Mouse (Mus musculus) forebrain, embryonic 13.5 days (tissue): Measurements from ENCODE around the gene Blvra. TPM values are rescaled to one million over a fixed set of nuclear protein-coding genes. Genes with fewer than 3 reads are reported as not detected.

ENCODE experiments used
- ATAC-seq: fragments of 200-750 bp; cut with Nextera tagmentation; 2 replicates; pipeline ENCODE4 v1.8.0; 2017
- H3K27ac ChIP-seq: fragments of 300-500 bp; sonication (generic); 2 replicates; pipeline ENCODE4 v1.5.1; 2015; ENCODE audit warnings: inconsistent platforms, mild to moderate bottlenecking, moderate library complexity
- H3K27me3 ChIP-seq: fragments of 300-500 bp; sonication (generic); 2 replicates; pipeline ENCODE4 v1.6.1; 2015; ENCODE audit warnings: mild to moderate bottlenecking, inconsistent platforms
- H3K36me3 ChIP-seq: fragments of 300-500 bp; sonication (generic); 2 replicates; pipeline ENCODE4 v1.6.1; 2015; ENCODE audit warnings: mild to moderate bottlenecking, inconsistent platforms; ENCODE audit not compliant: poor library complexity, severe bottlenecking
- H3K4me1 ChIP-seq: fragments of 300-500 bp; sonication (generic); 2 replicates; pipeline ENCODE4 v1.6.1; 2015; ENCODE audit warnings: inconsistent platforms
- H3K4me2 ChIP-seq: fragments of 300-500 bp; sonication (generic); 2 replicates; pipeline ENCODE4 v1.6.1; 2015; ENCODE audit warnings: inconsistent platforms, mild to moderate bottlenecking, moderate library complexity
- H3K4me3 ChIP-seq: fragments of 300-500 bp; sonication (generic); 2 replicates; pipeline ENCODE4 v1.5.1; 2015; ENCODE audit warnings: mild to moderate bottlenecking, inconsistent platforms
- H3K9ac ChIP-seq: fragments of 300-500 bp; sonication (generic); 2 replicates; pipeline ENCODE4 v1.6.1; 2015; ENCODE audit warnings: mild to moderate bottlenecking, inconsistent platforms
- H3K9me3 ChIP-seq: fragments of 300-500 bp; sonication (generic); replicated peaks from 2 replicates; pipeline ENCODE4 v1.6.1; 2016; ENCODE audit warnings: inconsistent platforms
- WGBS: fragments of 180-500 bp; shearing (Covaris S2); methylation state at CpG from one replicate; pipeline ENCODE4 v1.1.7; 2015; 5-methylcytosine and 5-hydroxymethylcytosine counted together
- microRNA-seq: library from miRNA; unstranded; fragments of <30 nt; microRNA quantifications from one replicate; pipeline ENCODE4, GENCODE M21; 2016
- polyA plus RNA-seq: library from polyadenylated mRNA; unstranded; fragments of >200 nt; fragmentation: Nextera tagmentation; extraction: Ambion mirVana; gene quantifications from 2 replicates; pipeline ENCODE4 v1.2.1, GENCODE M21; 2015

Blvra gene
- polyA plus RNA-seq, 1 experiment from 2014 or later = 24.1 TPM

DNA sequence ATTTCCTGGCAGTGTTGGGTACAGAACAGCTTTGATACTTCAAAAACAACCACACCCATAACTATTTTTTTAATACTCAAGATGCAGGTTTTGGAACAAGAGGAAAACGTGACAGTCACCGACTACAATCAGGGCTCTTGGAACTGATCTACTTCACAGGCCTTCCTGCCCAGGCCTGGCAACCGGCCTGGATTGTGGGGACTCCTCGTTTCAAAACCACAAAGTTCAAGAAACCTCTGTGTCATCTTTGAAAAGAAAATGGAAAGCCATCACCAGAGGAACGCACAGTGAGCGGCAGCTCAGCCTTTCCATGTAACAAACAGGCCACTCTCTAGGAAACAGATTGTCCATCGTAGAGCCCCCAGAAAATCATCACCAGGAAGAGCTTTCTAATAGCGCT lies 68.6 kb downstream of the Blvra start:
- no peak overlapping the region for H3K9ac ChIP-seq
- no peak overlapping the region for H3K4me2 ChIP-seq
- H3K4me1 ChIP-seq = peaks cover 50% of the 10 kb centered on the region
- ATAC-seq = no peak
- 91% methylated on average over 8 of the region's 8 CpGs for WGBS
- H3K27me3 ChIP-seq = no peaks in the 10 kb centered on the region
- H3K27ac ChIP-seq = no peak overlapping the region
- H3K36me3 ChIP-seq = peaks cover 23% of the 10 kb centered on the region
- H3K9me3 ChIP-seq = 0 out of 2 replicates have a peak, but pooled peaks cover 3% of the 10 kb centered on the region
- H3K4me3 ChIP-seq = no peak overlapping the region

DNA sequence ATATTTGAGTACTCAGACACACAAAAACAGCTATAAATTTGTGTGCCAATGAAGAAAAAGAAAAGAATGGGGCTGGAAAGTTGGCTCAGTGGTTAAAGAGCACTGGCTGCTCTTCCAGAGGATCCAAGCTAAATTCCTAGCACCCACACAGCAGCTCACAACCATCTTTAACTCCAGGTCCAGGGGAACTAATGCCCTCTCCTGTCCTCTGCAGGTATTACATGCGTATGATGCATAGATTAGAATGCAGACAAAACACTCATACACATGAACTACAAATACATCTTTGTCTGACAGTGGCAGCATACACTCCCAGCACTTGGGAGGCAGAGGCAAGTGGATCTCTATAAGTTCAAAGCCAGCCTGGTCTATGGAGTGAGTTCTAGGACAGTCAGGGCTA lies 69.1 kb downstream of the Blvra start:
- Histone ChIP-seq H3K27me3 (no peaks in the 10 kb centered on the region), H3K4me2 (no peak overlapping the region), H3K9ac (no peak overlapping the region), H3K4me1 (peaks cover 45% of the 10 kb centered on the region), H3K36me3 (peaks cover 23% of the 10 kb centered on the region), H3K9me3 (0 out of 2 replicates have a peak, but pooled peaks cover 3% of the 10 kb centered on the region), H3K27ac (no peak overlapping the region), H3K4me3 (no peak overlapping the region)
- WGBS = 95% methylated on average over 1 of the region's 1 CpGs
- ATAC-seq = no peak

DNA sequence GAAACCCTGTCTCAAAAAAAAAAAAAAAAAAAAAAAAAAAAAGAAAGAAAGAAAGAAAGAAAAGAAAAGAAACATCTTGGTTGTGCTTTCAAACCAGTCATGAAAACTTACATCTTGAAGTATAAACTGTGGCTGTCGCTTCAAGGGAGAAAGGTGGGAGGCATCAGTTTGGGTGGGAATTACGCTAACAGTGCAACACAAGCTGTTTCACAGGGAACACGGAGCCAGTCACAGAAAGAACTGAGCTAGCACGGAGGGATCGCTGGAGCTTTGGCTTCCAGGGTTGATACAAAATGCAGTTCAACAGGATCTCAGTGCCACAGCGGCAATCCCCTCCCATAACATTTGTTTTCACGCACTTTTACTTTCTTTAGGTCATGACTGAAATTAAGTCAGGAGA lies 69.5 kb downstream of the Blvra start:
- Histone ChIP-seq H3K4me2 (no peak overlapping the region), H3K4me1 (peaks cover 43% of the 10 kb centered on the region), H3K36me3 (peaks cover 23% of the 10 kb centered on the region), H3K27me3 (no peaks in the 10 kb centered on the region), H3K9me3 (0 out of 2 replicates have a peak, but pooled peaks cover 3% of the 10 kb centered on the region), H3K27ac (no peak overlapping the region), H3K9ac (no peak overlapping the region), H3K4me3 (no peak overlapping the region)
- ATAC-seq = no peak
- WGBS = 95% methylated on average over 7 of the region's 7 CpGs

DNA sequence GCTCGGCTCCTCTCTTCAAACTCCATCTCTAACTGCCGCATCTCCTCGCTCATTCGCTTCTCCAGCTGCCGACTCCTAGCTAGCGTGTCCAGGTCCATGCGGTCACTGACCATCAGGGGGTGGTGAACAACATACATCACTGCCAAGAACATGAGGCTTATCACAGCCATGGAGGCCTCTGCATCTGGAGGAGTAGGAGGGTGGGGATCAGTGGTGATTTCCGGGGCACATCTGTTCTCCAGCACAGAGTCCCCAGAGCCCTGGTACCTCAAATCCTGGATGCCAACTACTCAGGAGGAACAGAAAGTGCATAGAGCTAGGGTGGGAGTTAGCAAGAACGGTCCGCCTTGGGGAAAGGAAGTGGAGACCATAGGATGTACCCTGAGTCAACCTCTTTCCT lies 71.6 kb downstream of the Blvra start:
- peak overlapping the region; percentile 63 for H3K4me3 ChIP-seq
- 92% methylated on average over 10 of the region's 10 CpGs for WGBS
- H3K4me2 ChIP-seq = peak overlapping the region; percentile 83
- no peaks in the 10 kb centered on the region for H3K27me3 ChIP-seq
- ATAC-seq = no peak
- H3K27ac ChIP-seq = no peak overlapping the region
- H3K4me1 ChIP-seq = peaks cover 33% of the 10 kb centered on the region
- H3K9ac ChIP-seq = peak overlapping the region; percentile 74; the same call in 1 of the 2 replicates
- peaks cover 23% of the 10 kb centered on the region for H3K36me3 ChIP-seq
- H3K9me3 ChIP-seq = 0 out of 2 replicates have a peak, but pooled peaks cover 3% of the 10 kb centered on the region

DNA sequence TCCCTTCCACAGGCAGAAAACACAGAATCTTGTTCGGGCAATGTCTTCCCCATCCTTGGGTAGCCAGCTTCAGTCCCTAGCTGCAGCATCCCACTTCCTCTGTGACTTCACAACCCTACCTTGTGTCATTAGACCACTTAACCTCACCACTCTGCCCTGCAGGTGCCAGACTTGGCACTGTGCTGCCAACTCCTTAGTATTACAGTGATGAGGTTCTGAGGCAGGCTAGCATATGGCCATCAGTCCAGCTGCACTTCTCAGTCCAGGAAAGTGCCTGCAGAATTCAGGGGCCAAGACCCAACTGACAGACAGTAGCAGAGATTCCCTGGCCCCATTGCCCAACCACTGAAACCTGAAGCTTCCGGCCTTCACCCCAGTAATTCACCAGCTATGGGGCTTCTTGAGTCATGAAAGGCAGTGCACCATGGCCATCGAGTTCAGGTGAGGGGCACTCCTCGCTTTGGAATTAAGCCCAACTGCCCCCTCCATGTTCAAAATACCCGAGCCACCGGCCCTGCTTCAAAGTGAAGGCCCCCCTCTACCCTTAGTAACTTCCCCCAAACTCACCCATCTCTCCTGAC lies 72.2 kb downstream of the Blvra start:
- H3K4me2 ChIP-seq = peak overlapping the region; percentile 83
- H3K27me3 ChIP-seq = no peaks in the 10 kb centered on the region
- H3K9ac ChIP-seq = peak overlapping the region; percentile 74
- WGBS = 14% methylated on average over 6 of the region's 6 CpGs
- H3K9me3 ChIP-seq = 0 out of 2 replicates have a peak, but pooled peaks cover 3% of the 10 kb centered on the region
- peaks cover 27% of the 10 kb centered on the region for H3K4me1 ChIP-seq
- 0 out of 2 replicates have a peak, but pooled peaks have one; percentile 17 for ATAC-seq
- H3K27ac ChIP-seq = no peak overlapping the region
- peaks cover 23% of the 10 kb centered on the region for H3K36me3 ChIP-seq
- peak overlapping the region; percentile 63 for H3K4me3 ChIP-seq

DNA sequence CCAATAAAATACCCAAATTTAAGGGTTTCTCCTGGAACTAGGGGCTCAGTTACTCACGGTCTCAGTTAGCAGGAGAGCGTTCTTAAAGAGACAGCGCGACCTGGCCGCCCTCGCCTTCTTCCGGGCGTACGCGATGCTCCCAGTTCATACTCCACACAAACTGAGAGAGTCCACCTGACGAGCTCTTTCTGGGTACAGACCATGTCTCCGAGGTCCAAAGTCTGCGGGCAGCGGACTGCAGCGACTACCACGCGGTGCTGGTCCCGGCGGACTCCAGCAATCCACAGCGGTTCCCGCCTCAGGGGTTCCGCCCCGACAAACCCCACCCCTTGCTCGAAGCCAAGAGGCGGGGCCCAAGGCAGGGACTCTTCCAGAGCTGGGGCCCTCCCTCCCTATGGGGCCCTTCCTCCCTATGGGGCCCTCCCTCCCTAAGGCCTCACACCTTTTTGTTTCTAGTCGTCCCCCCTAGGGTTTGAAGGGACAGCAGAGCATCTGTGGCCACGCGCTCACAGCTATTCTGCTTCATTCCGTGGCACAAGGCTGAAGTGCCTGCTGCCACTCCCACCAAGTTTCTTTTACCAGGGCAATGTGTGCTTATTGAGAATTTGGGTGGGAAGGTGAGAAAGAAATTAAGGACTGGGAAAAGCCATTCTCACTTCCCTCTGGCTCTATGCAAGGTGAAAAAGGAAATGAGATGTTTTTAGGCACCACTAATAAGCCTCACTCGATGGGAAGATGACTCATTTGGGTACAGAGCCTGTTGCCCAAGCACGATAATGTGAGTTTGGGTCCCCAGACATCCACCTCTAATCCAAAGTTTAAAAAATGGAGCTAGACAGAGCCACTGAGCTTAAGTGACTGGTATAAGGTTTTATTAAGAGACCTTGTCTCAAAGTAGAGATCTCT lies 72.9 kb downstream of the Blvra start, which contains the start of gene Itpripl1:
Itpripl1 (minus strand) TSS at position 285 of the 906 bp plus-strand sequence.
- Histone ChIP-seq H3K4me1 (peaks cover 21% of the 10 kb centered on the region), H3K9me3 (0 out of 2 replicates have a peak, but pooled peaks cover 3% of the 10 kb centered on the region), H3K36me3 (peaks cover 23% of the 10 kb centered on the region), H3K27me3 (no peaks in the 10 kb centered on the region), H3K4me3 (peak within 1 kb of the TSS; percentile 63), H3K27ac (no peak within 1 kb of the TSS), H3K4me2 (peak within 1 kb of the TSS; percentile 83), H3K9ac (peak within 1 kb of the TSS; percentile 74)
- peak; percentile 94 for ATAC-seq
- 3% methylated on average over 31 of the region's 31 CpGs for WGBS

DNA sequence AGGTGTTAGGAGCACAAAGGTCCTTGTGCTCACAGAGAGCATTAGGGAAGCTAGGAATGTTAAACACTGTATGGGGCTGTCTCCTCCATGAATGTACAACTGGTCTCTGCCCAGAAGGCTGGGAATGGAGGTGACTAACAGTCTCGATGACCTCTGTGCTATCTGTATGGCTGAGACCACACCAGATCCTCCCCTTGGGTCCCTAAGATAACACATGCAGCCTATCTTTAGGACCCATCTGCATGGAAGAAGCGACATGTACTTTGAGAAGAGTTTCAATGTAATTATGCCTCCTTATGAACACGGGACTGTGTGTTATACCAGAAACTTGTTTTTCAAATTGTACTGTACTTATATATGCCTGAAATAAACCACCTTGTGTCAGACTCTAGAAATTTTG lies 75.2 kb downstream of the Blvra start:
- 85% methylated on average over 3 of the region's 3 CpGs for WGBS
- Histone ChIP-seq H3K4me1 (peaks cover 21% of the 10 kb centered on the region), H3K36me3 (peaks cover 7% of the 10 kb centered on the region), H3K27ac (no peak overlapping the region), H3K9me3 (0 out of 2 replicates have a peak, but pooled peaks cover 3% of the 10 kb centered on the region), H3K4me3 (no peak overlapping the region), H3K27me3 (no peaks in the 10 kb centered on the region), H3K9ac (no peak overlapping the region), H3K4me2 (no peak overlapping the region)
- no peak for ATAC-seq

Small RNA genes lying within 50 kb of the gene (microRNA-seq; reads per million reads assigned to microRNA genes)
- not detected for gene Gm24081

Other genes starting within 250 kb of the Blvra start
- gene Trpm7, start 194.4 kb upstream of the Blvra start, polyA plus RNA-seq = 41.3 and 46.3 TPM in 2 replicates
- gene Sppl2a, start 137.4 kb upstream of the Blvra start, polyA plus RNA-seq = 37.6 and 43.5 TPM in 2 replicates
- 10.7 and 11.7 TPM in 2 replicates for gene Ap4e1, start 61.9 kb upstream of the Blvra start, polyA plus RNA-seq
- gene Ncaph, start 63.3 kb downstream of the Blvra start, polyA plus RNA-seq = 74.9 and 77.1 TPM in 2 replicates
- 19.6 and 19.9 TPM in 2 replicates for gene Itpripl1, start 72.8 kb downstream of the Blvra start, polyA plus RNA-seq
- gene 1810024B03Rik, start 137.6 kb downstream of the Blvra start, polyA plus RNA-seq = 2.0 and 3.4 TPM in 2 replicates
- 55.5 and 69.8 TPM in 2 replicates for gene Snrnp200, start 137.7 kb downstream of the Blvra start, polyA plus RNA-seq
- 56.2 and 61.6 TPM in 2 replicates for gene Ciao1, start 177.2 kb downstream of the Blvra start, polyA plus RNA-seq
- gene Tmem127, start 177.2 kb downstream of the Blvra start, polyA plus RNA-seq = 33.7 and 38.6 TPM in 2 replicates
- 82.4 and 87.3 TPM in 2 replicates for gene Stard7, start 199.6 kb downstream of the Blvra start, polyA plus RNA-seq